Mouse (Mus musculus) CH12.LX (cell line): ENCODE results near the gene Hsd3b7.

Experiments
- E2F4 ChIP-seq: IDR thresholded peaks from 2 replicates; pipeline ENCODE4 v1.6.1; 2011; ENCODE audit warnings: low read depth, low read length, improper control_type of control experiment; ENCODE audit not compliant: insufficient replicate concordance
- EP300 ChIP-seq: IDR thresholded peaks from 2 replicates; pipeline ENCODE4 v1.6.1; 2011; ENCODE audit warnings: low read length, improper control_type of control experiment
- HCFC1 ChIP-seq: IDR thresholded peaks from 2 replicates; pipeline ENCODE4 v1.6.1; 2012; ENCODE audit warnings: low read depth, mild to moderate bottlenecking, inconsistent platforms, low read length, improper control_type of control experiment
- KAT2A ChIP-seq: IDR thresholded peaks from 2 replicates; pipeline ENCODE4 v1.6.1; 2012; ENCODE audit warnings: low read length, improper control_type of control experiment, inconsistent platforms; ENCODE audit not compliant: insufficient replicate concordance
- MAX ChIP-seq: IDR thresholded peaks from 2 replicates; pipeline ENCODE4 v1.6.1; 2011; ENCODE audit warnings: low read length, improper control_type of control experiment
- POLR2A ChIP-seq: IDR thresholded peaks from 2 replicates; pipeline ENCODE4 v1.6.1; 2011; ENCODE audit warnings: low read depth, mild to moderate bottlenecking, improper control_type of control experiment, low read length
- ZC3H11A ChIP-seq: IDR thresholded peaks from 2 replicates; pipeline ENCODE4 v1.6.1; 2012; ENCODE audit warnings: low read depth, mild to moderate bottlenecking, inconsistent platforms, low read length, improper control_type of control experiment
- ZNF384 ChIP-seq: IDR thresholded peaks from 2 replicates; pipeline ENCODE4 v1.6.1; 2012; ENCODE audit warnings: low read depth, low read length, improper control_type of control experiment, inconsistent platforms

DNA sequence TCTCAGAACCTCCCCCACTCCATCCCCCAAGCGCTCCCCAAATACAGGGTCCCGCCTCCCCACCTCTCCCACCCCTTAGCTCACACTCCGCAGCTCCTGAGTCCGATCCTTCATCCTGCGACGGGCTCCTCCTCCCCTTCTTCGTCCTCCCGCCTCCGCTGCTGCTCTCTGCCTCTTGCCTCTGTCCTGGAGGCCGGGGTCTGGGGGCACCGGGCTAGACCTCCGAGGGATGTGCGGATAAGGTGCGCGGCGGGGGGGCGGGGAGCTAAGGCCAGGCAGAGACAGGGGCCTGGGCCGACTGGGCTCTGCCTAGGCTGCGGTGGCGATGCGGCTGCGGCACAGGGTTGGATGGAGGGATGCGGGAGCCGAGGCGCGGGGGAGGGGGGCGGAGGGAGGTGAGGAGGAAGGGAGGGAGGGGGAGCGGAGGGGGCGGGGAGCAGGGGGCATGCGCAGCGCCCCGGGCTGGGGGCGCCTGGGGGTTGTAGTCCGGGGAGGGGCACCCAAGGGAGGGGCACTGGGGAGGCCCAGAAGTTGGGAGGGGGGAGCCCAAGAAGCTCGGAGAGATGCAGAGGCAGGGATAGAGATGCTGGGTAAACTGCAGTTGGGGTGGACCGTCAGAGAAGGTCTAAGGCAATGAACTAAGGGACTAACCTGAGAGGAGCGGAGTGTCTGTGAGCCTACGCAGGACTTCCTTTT is 23.9 kb downstream of the Hsd3b7 start, which contains the start of the genes Stx4a and Stx1b:
- TF ChIP-seq MAX = no peak
- no peak for TF ChIP-seq ZC3H11A
- no peak for TF ChIP-seq KAT2A
- no peak for TF ChIP-seq HCFC1
- TF ChIP-seq E2F4 = no peak
- TF ChIP-seq POLR2A = no peak
- no peak for TF ChIP-seq EP300
- TF ChIP-seq ZNF384 = no peak
